Mouse (Mus musculus) cortical plate, adult 2 months (tissue): ENCODE results near the gene Jmjd6.

Experiments used
- CTCF ChIP-seq: fragments of 200-500 bp; IDR thresholded peaks from 2 replicates; pipeline ENCODE4 v1.5.1; 2011; ENCODE audit warnings: mild to moderate bottlenecking, control low read depth, low read length; ENCODE audit not compliant: insufficient read depth; ENCODE audit errors: extremely low read depth
- POLR2A ChIP-seq: fragments of 200-500 bp; IDR thresholded peaks from 2 replicates; pipeline ENCODE4 v1.6.1; 2011; ENCODE audit warnings: mild to moderate bottlenecking, low read length, control low read depth; ENCODE audit not compliant: insufficient read depth; ENCODE audit errors: extremely low read depth

DNA sequence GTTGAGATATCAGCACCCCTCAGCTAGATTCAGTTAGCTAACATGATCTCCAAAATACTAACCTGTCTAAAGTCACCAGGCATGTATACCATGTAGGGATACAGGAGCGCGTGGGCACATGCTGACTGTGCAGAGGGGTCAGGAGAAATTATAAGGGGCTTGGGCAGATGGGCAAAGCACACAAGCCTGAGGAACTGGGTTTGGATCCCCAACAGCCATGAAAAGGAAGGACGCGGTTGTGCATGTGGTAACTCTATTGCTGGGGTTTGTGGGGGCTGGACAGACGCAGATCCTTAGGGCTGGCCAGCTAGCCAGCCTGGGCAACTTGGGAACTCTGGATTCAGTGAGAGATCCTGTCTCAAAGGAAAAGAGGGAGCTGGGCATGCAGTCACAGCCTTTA, 25.7 kb downstream of the Jmjd6 start:
- TF ChIP-seq CTCF: no peak
- no peak for TF ChIP-seq POLR2A
